Mouse (Mus musculus) lung, embryonic 15.5 days (tissue): Measurements from ENCODE around the gene Artn. TPM values are rescaled to one million over a fixed set of nuclear protein-coding genes. Genes with fewer than 3 reads are reported as not detected.
A peak's percentile ranks its signal among the peaks of the same experiment; 100 is the strongest.

Experiments used
- ATAC-seq: fragments of 200-750 bp; cut with Nextera tagmentation; 2 replicates; pipeline ENCODE4 v1.8.0; 2017; ENCODE audit warnings: moderate number of reproducible peaks, borderline replicate concordance; ENCODE audit not compliant: low FRiP score, low TSS enrichment; ENCODE audit errors: extremely low read depth
- H3K27ac ChIP-seq: fragments of 300-500 bp; sonication (generic); 2 replicates; pipeline ENCODE4 v1.5.1; 2015; ENCODE audit warnings: moderate library complexity, mild to moderate bottlenecking, inconsistent platforms
- H3K27me3 ChIP-seq: fragments of 300-500 bp; sonication (generic); 2 replicates; pipeline ENCODE4 v1.6.1; 2015; ENCODE audit warnings: inconsistent platforms
- H3K36me3 ChIP-seq: fragments of 300-500 bp; sonication (generic); 2 replicates; pipeline ENCODE4 v1.6.1; 2015; ENCODE audit warnings: inconsistent platforms
- H3K4me1 ChIP-seq: fragments of 300-500 bp; sonication (generic); 2 replicates; pipeline ENCODE4 v1.6.1; 2015; ENCODE audit warnings: inconsistent platforms
- H3K4me2 ChIP-seq: fragments of 300-500 bp; sonication (generic); 2 replicates; pipeline ENCODE4 v1.6.1; 2015; ENCODE audit warnings: inconsistent platforms, mild to moderate bottlenecking, moderate library complexity
- H3K4me3 ChIP-seq: fragments of 300-500 bp; sonication (generic); 2 replicates; pipeline ENCODE4 v1.5.1; 2015; ENCODE audit warnings: mild to moderate bottlenecking, inconsistent platforms
- H3K9ac ChIP-seq: fragments of 300-500 bp; sonication (generic); 2 replicates; pipeline ENCODE4 v1.6.1; 2015; ENCODE audit warnings: inconsistent platforms
- H3K9me3 ChIP-seq: fragments of 300-500 bp; sonication (generic); 2 replicates; pipeline ENCODE4 v1.6.1; 2016; ENCODE audit warnings: inconsistent platforms
- WGBS: fragments of 180-500 bp; shearing (Covaris S2); methylation state at CpG from one replicate; pipeline ENCODE4 v1.1.7; 2015; 5-methylcytosine and 5-hydroxymethylcytosine counted together
- polyA plus RNA-seq: library from polyadenylated mRNA; unstranded; fragments of >200 nt; fragmentation: Nextera tagmentation; extraction: Ambion mirVana; gene quantifications from 2 replicates; pipeline ENCODE4 v1.2.1, GENCODE M21; 2015

Artn gene
- polyA plus RNA-seq, 1 experiment from 2014 or later = 3.1 TPM

- Histone ChIP-seq H3K27ac (no peak overlapping the region), H3K9me3 (no peaks in the 10 kb centered on the region), H3K4me1 (no peaks in the 10 kb centered on the region), H3K27me3 (no peaks in the 10 kb centered on the region), H3K4me3 (no peak overlapping the region), H3K4me2 (no peak overlapping the region), H3K36me3 (no peaks in the 10 kb centered on the region), H3K9ac (no peak overlapping the region)
- WGBS = 28% methylated on average over 5 of the region's 5 CpGs
- no peak for ATAC-seq
Measured at GRCm38 (mm10) chr4:117943317-117943716, 13.8 kb upstream of the Artn start.

- WGBS = 91% methylated on average over 5 of the region's 5 CpGs
- no peak overlapping the region for H3K9ac ChIP-seq
- H3K9me3 ChIP-seq = no peaks in the 10 kb centered on the region
- no peak for ATAC-seq
- H3K36me3 ChIP-seq = no peaks in the 10 kb centered on the region
- no peak overlapping the region for H3K27ac ChIP-seq
- no peaks in the 10 kb centered on the region for H3K27me3 ChIP-seq
- no peak overlapping the region for H3K4me3 ChIP-seq
- H3K4me2 ChIP-seq = no peak overlapping the region
- no peaks in the 10 kb centered on the region for H3K4me1 ChIP-seq
Measured at GRCm38 (mm10) chr4:117936964-117937363, 7.4 kb upstream of the Artn start.

GRCm38 (mm10) chr4:117934081-117934480 is 4.5 kb upstream of the Artn start:
- peaks cover 12% of the 10 kb centered on the region for H3K4me1 ChIP-seq
- H3K9me3 ChIP-seq = no peaks in the 10 kb centered on the region
- peaks cover 8% of the 10 kb centered on the region for H3K27me3 ChIP-seq
- H3K4me2 ChIP-seq = no peak overlapping the region
- H3K9ac ChIP-seq = no peak overlapping the region
- no peaks in the 10 kb centered on the region for H3K36me3 ChIP-seq
- no peak overlapping the region for H3K4me3 ChIP-seq
- H3K27ac ChIP-seq = no peak overlapping the region
- no peak for ATAC-seq
- WGBS = 78% methylated on average over 4 of the region's 4 CpGs

DNA sequence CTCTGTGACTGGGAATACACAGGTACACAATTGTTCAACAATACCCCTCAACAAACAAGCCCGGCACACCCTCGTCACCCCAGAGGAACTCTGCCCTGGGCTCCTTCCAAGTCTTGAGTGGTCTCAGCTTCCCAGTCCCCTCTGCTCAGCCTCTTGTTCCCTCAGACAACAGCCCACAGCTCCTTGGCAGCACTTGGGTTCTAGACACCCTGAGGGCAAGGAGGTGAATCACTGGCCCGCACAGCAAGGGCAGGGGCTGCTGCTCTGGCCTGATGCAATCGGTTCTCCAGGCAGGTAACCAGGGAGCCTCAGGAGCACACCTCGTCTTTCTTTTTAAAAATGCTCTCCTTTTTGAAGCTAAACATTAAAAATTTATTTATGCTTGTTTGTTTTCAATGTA is 3.7 kb upstream of the Artn start:
- Histone ChIP-seq H3K9ac (no peak overlapping the region), H3K27ac (no peak overlapping the region), H3K36me3 (no peaks in the 10 kb centered on the region), H3K9me3 (no peaks in the 10 kb centered on the region), H3K4me2 (no peak overlapping the region), H3K4me3 (no peak overlapping the region), H3K27me3 (peaks cover 15% of the 10 kb centered on the region), H3K4me1 (peaks cover 20% of the 10 kb centered on the region)
- 67% methylated on average over 5 of the region's 5 CpGs for WGBS
- no peak for ATAC-seq

DNA sequence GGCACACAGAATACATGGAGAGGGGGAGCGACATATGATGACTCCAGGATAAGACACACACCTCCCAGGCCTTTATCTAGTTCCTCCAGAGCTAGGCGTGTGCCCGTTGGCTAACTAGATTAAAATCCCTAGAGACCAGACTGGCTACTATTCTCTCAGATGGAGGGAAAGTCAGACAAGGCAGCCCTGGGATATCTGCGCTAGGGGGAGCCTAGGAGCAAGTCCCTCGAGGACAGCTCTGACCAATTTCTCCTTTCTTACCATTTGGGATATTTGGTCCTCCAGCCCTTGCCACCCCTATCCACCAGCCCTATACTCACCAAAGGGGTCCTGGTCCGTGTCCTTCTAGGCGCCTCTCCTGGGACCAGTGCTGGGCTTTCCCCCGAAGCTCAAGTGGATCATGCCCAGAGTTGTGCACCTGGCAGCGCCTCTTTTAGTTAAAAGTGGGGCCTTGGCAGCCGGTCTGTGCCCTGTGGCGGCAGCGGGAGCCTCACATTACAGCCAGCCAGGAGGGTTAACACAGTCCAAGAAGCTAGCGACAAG is 793 bp downstream of the Artn start:
- peak; percentile 9; the same call in 1 of the 2 replicates for ATAC-seq
- peaks cover 48% of the 10 kb centered on the region for H3K27me3 ChIP-seq
- H3K4me1 ChIP-seq = peaks cover 48% of the 10 kb centered on the region
- H3K27ac ChIP-seq = peak overlapping the region; percentile 61
- peak overlapping the region; percentile 35 for H3K9ac ChIP-seq
- H3K9me3 ChIP-seq = no peaks in the 10 kb centered on the region
- H3K4me2 ChIP-seq = peak overlapping the region; percentile 68
- no peaks in the 10 kb centered on the region for H3K36me3 ChIP-seq
- H3K4me3 ChIP-seq = peak overlapping the region; percentile 37
- WGBS = 2% methylated on average over 13 of the region's 13 CpGs

- Histone ChIP-seq H3K9ac (no peak overlapping the region), H3K4me2 (peak overlapping the region; percentile 68), H3K27me3 (peaks cover 48% of the 10 kb centered on the region), H3K36me3 (no peaks in the 10 kb centered on the region), H3K27ac (no peak overlapping the region), H3K9me3 (no peaks in the 10 kb centered on the region), H3K4me1 (peaks cover 51% of the 10 kb centered on the region), H3K4me3 (0 out of 2 replicates have a peak overlapping the region, but pooled peaks have one; percentile 37)
- WGBS = 19% methylated on average over 6 of the region's 6 CpGs
- ATAC-seq = no peak; the same call in 1 of the 2 replicates
Measured at GRCm38 (mm10) chr4:117928234-117928633, 1.3 kb downstream of the Artn start.

DNA sequence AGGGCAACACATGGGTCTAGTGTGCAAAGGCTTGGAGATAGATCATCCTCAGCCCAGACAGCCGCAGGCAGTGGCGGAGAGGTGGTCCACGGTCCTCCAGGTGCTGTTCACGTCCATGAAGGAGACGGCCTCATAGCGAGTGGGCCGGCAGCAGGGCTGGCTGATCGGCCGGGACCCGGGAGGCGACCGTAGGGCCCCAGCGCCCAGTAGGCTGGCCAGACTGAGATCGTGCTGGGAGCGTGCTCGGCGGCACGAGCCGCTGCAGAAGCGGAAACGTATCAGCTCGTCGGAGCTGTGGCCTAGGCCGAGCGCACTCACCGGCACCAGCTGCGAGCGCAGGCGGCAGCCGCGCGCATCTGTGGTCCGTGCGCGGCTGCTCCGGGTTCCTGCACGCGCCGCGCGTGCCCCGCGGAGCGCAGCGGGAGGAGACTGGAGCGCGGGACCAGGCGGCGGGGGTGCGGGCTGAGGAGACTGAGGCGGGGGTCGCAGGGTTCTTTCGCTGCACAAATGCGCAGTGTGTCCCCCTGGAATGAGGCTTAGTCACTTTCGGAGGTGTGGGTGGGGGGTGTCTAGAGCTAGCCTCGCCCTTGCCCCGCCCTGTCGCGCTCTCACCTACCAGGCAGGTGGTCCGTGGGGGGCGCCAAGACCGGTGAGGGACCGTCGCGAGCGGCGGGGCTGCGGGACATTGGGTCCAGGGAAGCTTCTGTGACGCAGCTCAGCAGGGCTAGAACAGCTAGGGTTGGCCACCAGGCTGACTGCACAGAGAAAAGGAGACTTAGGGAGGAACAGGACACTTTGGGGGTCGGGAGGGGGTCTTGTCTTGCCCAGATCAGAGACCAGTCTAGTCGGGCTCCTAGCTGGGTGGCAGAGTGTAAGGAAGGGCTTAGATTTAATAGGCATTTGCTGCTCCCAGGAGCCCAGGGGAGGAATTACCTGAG is 2.7 kb downstream of the Artn start:
- 1% methylated on average over 71 of the region's 71 CpGs for WGBS
- Histone ChIP-seq H3K9me3 (no peaks in the 10 kb centered on the region), H3K27ac (no peak overlapping the region), H3K36me3 (no peaks in the 10 kb centered on the region), H3K27me3 (peaks cover 57% of the 10 kb centered on the region), H3K4me1 (peaks cover 54% of the 10 kb centered on the region), H3K9ac (peak overlapping the region; percentile 33), H3K4me2 (peak overlapping the region; percentile 94), H3K4me3 (peak overlapping the region; percentile 42)
- ATAC-seq = peak; percentile 28

DNA sequence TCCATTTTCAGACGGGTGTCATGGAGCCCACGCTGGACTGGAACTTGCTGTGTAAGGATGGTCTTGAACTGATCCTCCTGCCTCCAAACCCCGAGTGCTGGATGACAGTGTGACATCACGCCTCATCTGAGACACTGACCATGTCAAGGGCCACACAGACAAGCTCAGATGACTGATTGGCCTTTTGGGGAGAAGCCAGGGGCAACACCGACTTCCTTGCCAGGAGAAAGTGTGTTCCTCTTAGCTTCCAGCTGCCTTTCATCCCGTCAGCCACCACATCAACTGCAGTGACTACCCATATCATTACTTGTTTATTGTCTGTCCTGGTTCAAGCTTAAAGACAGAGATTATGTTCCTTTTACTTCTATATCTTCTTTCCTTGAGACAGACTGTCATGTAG is 4.6 kb downstream of the Artn start:
- no peak overlapping the region for H3K4me2 ChIP-seq
- no peaks in the 10 kb centered on the region for H3K36me3 ChIP-seq
- 36% methylated on average over 5 of the region's 6 CpGs for WGBS
- no peak overlapping the region for H3K9ac ChIP-seq
- peaks cover 51% of the 10 kb centered on the region for H3K4me1 ChIP-seq
- 0 out of 2 replicates have a peak, but pooled peaks have one; percentile 17 for ATAC-seq
- no peak overlapping the region for H3K4me3 ChIP-seq
- H3K27ac ChIP-seq = no peak overlapping the region
- H3K9me3 ChIP-seq = no peaks in the 10 kb centered on the region
- H3K27me3 ChIP-seq = peaks cover 51% of the 10 kb centered on the region

- H3K4me3 ChIP-seq = no peak overlapping the region
- H3K4me2 ChIP-seq = no peak overlapping the region
- H3K9me3 ChIP-seq = no peaks in the 10 kb centered on the region
- no peak overlapping the region for H3K9ac ChIP-seq
- H3K27ac ChIP-seq = no peak overlapping the region
- ATAC-seq = no peak
- H3K27me3 ChIP-seq = peaks cover 44% of the 10 kb centered on the region
- H3K36me3 ChIP-seq = no peaks in the 10 kb centered on the region
- H3K4me1 ChIP-seq = peaks cover 37% of the 10 kb centered on the region
- WGBS = 24% methylated on average over 2 of the region's 2 CpGs
Measured at GRCm38 (mm10) chr4:117923450-117923849, 6.1 kb downstream of the Artn start.

DNA sequence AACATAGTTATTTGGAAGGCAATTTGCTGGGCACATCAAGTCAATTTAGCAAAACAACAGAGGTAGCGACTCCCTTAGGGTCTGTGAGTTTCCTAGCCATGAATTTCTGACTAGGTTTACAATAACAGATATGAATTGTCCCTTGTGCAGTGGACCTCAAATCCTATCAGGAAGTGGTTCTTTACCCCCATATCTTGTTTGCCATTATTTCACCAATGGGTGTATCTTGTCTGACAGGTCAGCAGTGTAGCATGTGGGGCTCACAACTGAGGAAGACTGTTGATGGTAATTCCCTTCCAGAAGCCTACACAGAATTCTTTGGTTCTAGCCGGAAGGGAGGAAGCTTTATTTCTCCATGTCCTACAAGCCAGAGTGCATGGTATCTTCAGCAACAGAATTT is 8.2 kb downstream of the Artn start:
- H3K4me2 ChIP-seq = no peak overlapping the region
- H3K4me3 ChIP-seq = no peak overlapping the region
- peaks cover 23% of the 10 kb centered on the region for H3K4me1 ChIP-seq
- H3K27ac ChIP-seq = no peak overlapping the region
- no peaks in the 10 kb centered on the region for H3K9me3 ChIP-seq
- H3K36me3 ChIP-seq = no peaks in the 10 kb centered on the region
- WGBS = 88% methylated on average over 2 of the region's 2 CpGs
- ATAC-seq = no peak
- H3K9ac ChIP-seq = no peak overlapping the region
- peaks cover 24% of the 10 kb centered on the region for H3K27me3 ChIP-seq

GRCm38 (mm10) chr4:117918762-117919161 is 10.8 kb downstream of the Artn start:
- Histone ChIP-seq H3K27me3 (peaks cover 9% of the 10 kb centered on the region; the same call in 1 of the 2 replicates), H3K9ac (no peak overlapping the region), H3K4me1 (peaks cover 27% of the 10 kb centered on the region), H3K9me3 (no peaks in the 10 kb centered on the region), H3K4me3 (no peak overlapping the region), H3K27ac (no peak overlapping the region; the same call in 1 of the 2 replicates), H3K36me3 (no peaks in the 10 kb centered on the region), H3K4me2 (no peak overlapping the region)
- ATAC-seq = no peak
- 71% methylated on average over 5 of the region's 5 CpGs for WGBS

- WGBS = 49% methylated on average over 3 of the region's 3 CpGs
- peaks cover 9% of the 10 kb centered on the region; the same call in 1 of the 2 replicates for H3K27me3 ChIP-seq
Measured at GRCm38 (mm10) chr4:117918261-117918660, 11.3 kb downstream of the Artn start.

More at GRCm38 (mm10) chr4:117918261-117918660, 11.3 kb downstream of the Artn start:
- Histone ChIP-seq H3K4me3 (no peak overlapping the region), H3K9me3 (no peaks in the 10 kb centered on the region), H3K36me3 (no peaks in the 10 kb centered on the region), H3K27ac (peak overlapping the region; percentile 49; the same call in 1 of the 2 replicates), H3K4me1 (peaks cover 29% of the 10 kb centered on the region), H3K4me2 (no peak overlapping the region), H3K9ac (no peak overlapping the region)
- ATAC-seq = no peak
